Mouse (Mus musculus) B cell, adult 67 days (primary cell): ENCODE data around the gene Olfr5. TPM values are rescaled to one million over a fixed set of nuclear protein-coding genes. Genes with fewer than 3 reads are reported as not detected.

Experiments used
- total RNA-seq, 2 experiments: library from RNA; stranded (reverse); gene quantifications; 4 replicates each; pipeline ENCODE4 v1.2.4; 2023

The Olfr5 gene
- total RNA-seq, result not detected

DNA sequence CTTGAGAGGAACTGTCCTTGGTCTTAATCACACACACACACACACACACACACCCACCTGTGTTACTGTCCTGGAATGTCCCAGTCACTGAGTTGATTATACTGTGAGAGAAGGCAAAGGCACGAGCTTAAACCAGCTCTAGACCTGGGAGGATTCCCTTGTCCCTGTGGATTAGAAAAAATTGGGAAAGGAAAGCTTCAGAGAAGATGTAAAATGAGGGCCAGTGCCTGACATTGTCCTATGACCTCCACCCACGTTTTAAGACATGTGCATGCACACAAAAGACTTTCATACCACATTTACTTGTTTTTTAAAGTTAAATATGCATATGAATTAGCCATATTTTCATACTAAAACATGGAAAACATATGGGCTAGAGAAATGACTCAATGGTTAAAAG lies at the start of gene Olfr5:
Gene Olfr5, minus strand, starts transcription at position 101 of the 400 bp plus-strand sequence.

DNA sequence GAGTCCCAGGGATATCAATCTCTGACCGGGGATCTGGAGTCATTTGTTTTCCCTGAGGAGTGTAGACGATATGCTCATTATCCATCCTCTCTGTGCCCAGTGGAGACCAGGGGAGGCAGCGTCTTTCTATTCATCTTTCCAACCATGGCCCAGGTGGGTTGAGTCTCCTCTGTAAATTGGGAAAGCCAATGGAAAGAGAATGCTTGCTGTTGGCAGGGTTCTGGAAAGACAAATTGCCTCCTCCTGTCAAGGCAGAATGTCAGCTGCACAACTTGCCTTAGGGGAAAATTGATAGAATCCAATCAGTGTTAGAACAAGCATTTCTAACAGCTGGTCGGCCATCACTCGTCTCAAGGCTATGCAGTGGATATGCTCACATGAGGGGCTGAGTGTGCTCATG lies 36.1 kb upstream of the Olfr5 start, which contains the start of gene Olfr1349:
Gene Olfr1349, minus strand, starts transcription at position 101 of the 400 bp plus-strand sequence.

DNA sequence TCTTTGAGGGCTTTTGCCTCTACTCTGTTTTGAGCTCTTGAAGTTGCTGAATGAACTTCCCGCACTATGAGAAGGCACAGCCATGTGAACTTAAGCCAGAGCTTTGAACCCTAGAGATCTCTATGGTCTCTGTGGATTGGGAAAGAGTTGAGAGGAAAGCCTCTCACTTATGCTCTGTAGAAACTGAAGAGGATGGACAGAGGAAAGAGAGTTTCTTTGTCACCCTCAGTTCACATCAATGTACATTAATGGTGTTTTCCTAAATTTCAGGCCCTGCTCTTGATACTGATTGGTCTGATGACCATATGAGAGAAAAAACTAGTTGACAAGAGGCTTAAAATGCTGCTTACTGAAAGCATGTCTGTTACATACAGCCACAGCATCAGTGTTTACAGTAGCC lies 21.9 kb upstream of the Olfr5 start, which contains the start of gene Olfr1348:
Gene Olfr1348, minus strand, starts transcription at position 101 of the 400 bp plus-strand sequence.

DNA sequence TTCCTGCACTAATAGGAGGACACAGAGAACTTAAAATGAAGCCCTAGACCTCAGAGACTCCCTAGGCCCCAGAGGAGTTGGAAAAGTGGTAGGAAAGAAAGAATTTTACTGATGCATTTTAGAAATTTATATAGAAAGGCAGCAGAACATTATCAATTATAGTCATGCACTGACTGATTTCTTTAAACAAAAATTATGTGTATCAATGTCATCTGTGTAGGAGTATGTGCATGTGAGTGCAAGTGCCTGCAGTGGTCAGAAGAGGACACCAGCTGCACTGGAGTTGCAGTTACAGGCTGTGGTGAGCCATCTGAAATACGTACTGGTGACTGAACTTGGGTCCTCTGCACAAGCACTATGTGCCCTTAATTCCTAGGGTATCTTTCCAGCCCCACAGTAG lies 12.9 kb upstream of the Olfr5 start, which contains the start of gene Olfr1347:
Gene Olfr1347, minus strand, starts transcription at position 101 of the 400 bp plus-strand sequence.

DNA sequence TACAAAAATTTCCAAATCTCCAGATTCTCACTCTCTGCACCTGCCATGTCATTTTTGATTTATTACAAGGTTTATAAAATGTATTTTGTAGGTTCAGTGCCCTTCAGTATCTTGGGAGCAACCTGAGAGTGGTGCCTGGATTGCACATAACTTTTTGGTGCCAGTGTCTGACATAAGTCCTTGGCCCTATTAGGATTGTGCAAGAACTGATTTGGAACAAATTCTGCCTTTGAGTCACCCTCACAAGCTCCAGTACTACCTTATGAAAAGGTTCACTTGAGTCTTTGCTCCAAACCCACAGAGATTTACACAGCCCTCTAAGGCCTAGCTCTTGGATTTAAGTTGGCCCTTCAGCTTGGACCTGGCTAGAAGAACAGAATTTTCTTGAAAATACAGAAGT lies 19.8 kb downstream of the Olfr5 start, which contains the start of gene Olfr1346:
Gene Olfr1346, plus strand, starts transcription at position 151 of the 400 bp plus-strand sequence.

DNA sequence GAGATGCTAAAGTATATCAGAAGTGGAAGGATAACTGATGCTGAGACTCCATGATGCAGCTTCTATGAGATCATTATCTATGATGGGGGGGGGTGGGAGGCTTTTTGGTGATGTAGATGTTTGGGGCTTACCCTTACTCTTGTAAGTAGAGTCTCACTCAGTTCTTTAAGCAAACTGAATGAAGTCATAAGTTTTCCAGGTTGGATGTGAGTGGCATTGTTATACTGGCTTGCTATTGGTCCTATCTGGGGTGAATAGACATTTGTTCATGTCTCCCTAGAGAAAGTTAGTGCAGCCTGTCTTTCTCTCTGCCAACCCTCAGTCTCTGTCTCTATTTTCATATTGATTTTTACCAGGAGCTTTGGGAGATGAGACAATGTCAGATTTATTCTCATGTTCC lies 30.9 kb downstream of the Olfr5 start, which contains the start of gene Olfr1336:
Gene Olfr1336, plus strand, starts transcription at position 301 of the 400 bp plus-strand sequence.

DNA sequence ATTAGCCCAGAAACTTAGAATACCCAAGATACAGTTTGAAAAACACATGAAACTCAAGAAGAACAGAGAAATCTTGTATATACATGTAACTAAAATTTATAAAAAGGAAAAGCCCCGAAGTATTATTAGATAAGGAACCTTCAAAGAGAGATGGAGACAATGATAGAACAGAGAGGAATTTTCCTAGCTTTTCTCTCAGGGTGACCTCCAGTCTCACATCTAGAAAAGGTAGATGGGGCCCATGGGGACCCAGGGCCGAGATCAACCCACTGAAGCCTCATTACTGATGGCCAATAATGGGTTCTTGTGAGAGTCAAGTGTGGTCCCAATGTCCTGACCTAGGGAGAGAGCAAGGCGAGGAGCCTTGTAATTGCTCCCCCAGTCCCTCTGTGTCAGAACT lies 48.4 kb downstream of the Olfr5 start, which contains the start of gene Olfr1344:
Gene Olfr1344, plus strand, starts transcription at position 301 of the 400 bp plus-strand sequence.

Other genes starting within 250 kb of the Olfr5 start
- gene Epp13, start 234.2 kb downstream of the Olfr5 start, total RNA-seq, result not detected
- gene Zfp667, start 200.4 kb downstream of the Olfr5 start, total RNA-seq, result 1 to 10 TPM; 5.9 to 6.6 TPM
- 1 to 10 TPM; 1.2 to 1.7 TPM for gene Zfp583, start 155.7 kb downstream of the Olfr5 start, total RNA-seq
- gene Gm3854, start 143.2 kb downstream of the Olfr5 start, total RNA-seq, result 1 to 10 TPM in 1 of 2 experiments, under 1 TPM in 1; 0.92 to 1.2 TPM
- gene Zfp78, start 123.7 kb downstream of the Olfr5 start, total RNA-seq, result 1 to 10 TPM; 3.6 to 4.5 TPM
- gene Zfp28, start 103.6 kb downstream of the Olfr5 start, total RNA-seq, result 1 to 10 TPM; 6.6 to 9.7 TPM
- gene Smim17, start 88.2 kb downstream of the Olfr5 start, total RNA-seq, result not detected
- not detected for gene Gm20715, start 76.7 kb downstream of the Olfr5 start, total RNA-seq
- not detected for gene Olfr1344, start 48.3 kb downstream of the Olfr5 start, total RNA-seq
- not detected for gene Olfr1336, start 30.8 kb downstream of the Olfr5 start, total RNA-seq
- not detected for gene Olfr1346, start 19.8 kb downstream of the Olfr5 start, total RNA-seq
- not detected for gene Olfr1347, start 12.8 kb upstream of the Olfr5 start, total RNA-seq
- gene Olfr1348, start 21.8 kb upstream of the Olfr5 start, total RNA-seq, result not detected
- not detected for gene Olfr1349, start 36.0 kb upstream of the Olfr5 start, total RNA-seq
- not detected for gene Olfr1350, start 77.9 kb upstream of the Olfr5 start, total RNA-seq
- not detected for gene Zim1, start 209.5 kb upstream of the Olfr5 start, total RNA-seq
- not detected for gene Peg3, start 243.5 kb upstream of the Olfr5 start, total RNA-seq
- not detected for gene Usp29, start 243.6 kb upstream of the Olfr5 start, total RNA-seq